Mouse (Mus musculus): Measurements from ENCODE around the gene Eif2s2.

DNA sequence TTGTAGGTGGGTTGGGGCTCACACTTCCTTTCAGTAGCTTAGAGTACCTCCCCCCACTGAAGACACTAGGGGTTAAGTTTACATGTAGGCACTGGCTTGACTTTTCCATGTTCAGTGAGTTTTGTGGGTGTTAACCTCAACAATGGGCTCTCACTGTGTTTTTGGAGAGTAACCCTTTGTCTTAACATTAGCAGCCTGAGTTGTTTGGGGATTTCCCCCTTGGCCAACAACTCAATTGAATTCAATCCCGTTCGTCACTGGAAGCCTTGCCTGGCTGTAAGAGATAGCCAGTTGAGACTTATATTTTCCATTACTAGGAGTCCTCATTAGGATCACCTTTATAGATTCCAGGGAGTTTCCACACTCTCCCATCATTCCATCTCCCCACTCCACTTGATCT, 56.2 kb downstream of the Eif2s2 start:
- TF ChIP-seq POLR2A (IDR thresholded peaks at IDR 0.05; ENCODE audit: control insufficient read depth, low read depth, low read length) (no peak), CTCF (IDR thresholded peaks at IDR 0.05; ENCODE audit: control insufficient read depth, insufficient read depth, insufficient replicate concordance, low read depth, low read length) (no peak)

Data from testis, adult 2 months (tissue).